Mouse (Mus musculus) small intestine, adult 2 months (tissue): Measurements from ENCODE around the gene Raver2. TPM values are rescaled to one million over a fixed set of nuclear protein-coding genes. Genes with fewer than 3 reads are reported as not detected.

ENCODE experiments used
- H3K27ac ChIP-seq: fragments of 200-500 bp; 2 replicates; pipeline ENCODE4 v1.5.1; 2012; ENCODE audit warnings: low read depth, low read length, control low read depth, inconsistent platforms; ENCODE audit not compliant: insufficient read depth
- H3K27me3 ChIP-seq: fragments of 200-500 bp; 2 replicates; pipeline ENCODE4 v1.6.1; 2012; ENCODE audit warnings: mild to moderate bottlenecking, moderate library complexity, low read length, inconsistent platforms; ENCODE audit not compliant: control insufficient read depth, insufficient read depth
- H3K36me3 ChIP-seq: fragments of 200-500 bp; 2 replicates; pipeline ENCODE4 v1.6.1; 2012; ENCODE audit warnings: mild to moderate bottlenecking, low read length, control low read depth, inconsistent platforms; ENCODE audit not compliant: control insufficient read depth, insufficient read depth
- H3K4me1 ChIP-seq: fragments of 200-500 bp; 2 replicates; pipeline ENCODE4 v1.6.1; 2012; ENCODE audit warnings: low read length, inconsistent platforms, mixed read lengths; ENCODE audit not compliant: control insufficient read depth, insufficient read depth, insufficient read length
- H3K4me3 ChIP-seq: fragments of 200-500 bp; 2 replicates; pipeline ENCODE4 v1.5.1; 2012; ENCODE audit warnings: low read depth, mild to moderate bottlenecking, control low read depth, inconsistent platforms, low read length, moderate library complexity
- CTCF ChIP-seq: fragments of 200-500 bp; IDR thresholded peaks from 2 replicates; pipeline ENCODE4 v1.5.1; 2012; ENCODE audit warnings: low read depth, mild to moderate bottlenecking, control low read depth, inconsistent platforms, low read length, moderate library complexity, mixed read lengths; ENCODE audit not compliant: insufficient replicate concordance, insufficient read length; ENCODE audit errors: extremely low read depth
- POLR2A ChIP-seq: fragments of 200-500 bp; IDR thresholded peaks from 2 replicates; pipeline ENCODE4 v1.6.1; 2012; ENCODE audit warnings: low read depth, mild to moderate bottlenecking, control low read depth, inconsistent platforms, low read length, moderate library complexity
- WGBS: fragments of 180-500 bp; shearing (Covaris S2); methylation state at CpG from one replicate; pipeline ENCODE4 v1.1.7; 2018; 5-methylcytosine and 5-hydroxymethylcytosine counted together
- polyA plus RNA-seq: library from polyadenylated mRNA; depleted of rRNA; stranded (reverse); fragments of >200 nt; gene quantifications from 2 replicates; pipeline ENCODE4 v1.2.3, GENCODE M21; 2012; rRNA removed

The Raver2 gene
- polyA plus RNA-seq = 0.84 TPM in 2 replicates

GRCm38 (mm10) chr4:101068786-101069153, at the start of gene Raver2:
TSS of gene Raver2 (plus strand) at chr4:101068983.
- TF ChIP-seq POLR2A = no peak
- no peak for TF ChIP-seq CTCF
- peaks cover 9% of the 10 kb centered on the region for H3K4me1 ChIP-seq
- 4% methylated on average over 51 of the region's 54 CpGs for WGBS
- H3K27ac ChIP-seq = no peak within 1 kb of the TSS
- peak within 1 kb of the TSS; percentile 61 for H3K4me3 ChIP-seq
- H3K36me3 ChIP-seq = no peaks in the 10 kb centered on the region
- peaks cover 17% of the 10 kb centered on the region for H3K27me3 ChIP-seq

- WGBS = 75% methylated on average over 4 of the region's 4 CpGs
- TF ChIP-seq POLR2A (no peak), CTCF (no peak)
Observed at GRCm38 (mm10) chr4:101020596-101020995, 48.2 kb upstream of the Raver2 start, which contains the start of gene Gm10577. TSS of gene Gm10577 (minus strand) at chr4:101020696.

DNA sequence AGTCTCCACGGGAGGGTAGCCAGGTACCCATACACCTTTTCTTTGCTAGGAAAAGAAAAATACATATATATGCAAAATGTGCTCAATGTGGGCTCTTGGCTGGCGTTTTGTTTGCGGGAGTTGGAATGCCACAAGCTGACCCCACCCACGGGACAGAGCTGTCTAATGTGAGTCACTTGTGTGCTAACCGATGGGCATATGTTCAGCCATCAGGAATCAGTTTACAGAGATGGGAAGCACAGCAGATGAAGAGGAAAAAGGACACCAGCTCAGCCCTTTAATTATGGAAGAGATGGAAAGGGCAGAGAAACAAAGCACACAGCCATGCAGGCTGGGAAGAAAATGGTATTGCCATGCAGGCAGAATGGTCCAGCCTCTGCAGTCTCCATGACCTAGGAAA, 42.2 kb upstream of the Raver2 start:
- 78% methylated on average over 5 of the region's 5 CpGs for WGBS
- no peak for TF ChIP-seq POLR2A
- no peak for TF ChIP-seq CTCF
- H3K4me3 ChIP-seq = no peak overlapping the region

More at GRCm38 (mm10) chr4:101020596-101020995, 48.2 kb upstream of the Raver2 start, which contains the start of gene Gm10577:
- no peak within 1 kb of the TSS for H3K4me3 ChIP-seq
- no peaks in the 10 kb centered on the region for H3K36me3 ChIP-seq
- no peak within 1 kb of the TSS for H3K27ac ChIP-seq
- H3K27me3 ChIP-seq = no peaks in the 10 kb centered on the region
- no peaks in the 10 kb centered on the region for H3K4me1 ChIP-seq

DNA sequence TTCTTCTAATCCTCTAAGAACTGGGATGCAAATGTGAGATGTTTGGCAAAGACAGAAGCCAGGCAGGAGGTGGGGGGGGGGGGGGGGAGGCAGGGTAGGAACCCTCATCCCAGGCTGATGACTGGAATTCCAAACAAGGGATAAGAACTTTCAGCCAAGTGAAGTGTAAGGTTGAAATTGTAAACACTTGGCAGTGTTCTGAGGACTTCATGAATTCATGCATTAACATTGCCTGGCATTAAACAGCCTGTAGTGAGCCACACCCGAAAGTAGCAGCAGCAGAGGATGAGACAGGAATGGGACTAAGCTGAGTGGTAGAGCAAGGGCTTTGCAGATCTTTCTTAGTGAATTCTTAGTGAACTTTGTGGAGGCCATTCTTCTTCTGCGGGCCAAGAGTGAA, 41.8 kb upstream of the Raver2 start:
- Histone ChIP-seq H3K4me3 (no peak overlapping the region), H3K27ac (no peak overlapping the region), H3K4me1 (no peaks in the 10 kb centered on the region), H3K27me3 (no peaks in the 10 kb centered on the region), H3K36me3 (no peaks in the 10 kb centered on the region)
- WGBS = 64% methylated on average over 2 of the region's 2 CpGs
- no peak for TF ChIP-seq POLR2A
- TF ChIP-seq CTCF = no peak

More for the DNA sequence above, 42.2 kb upstream of the Raver2 start:
- Histone ChIP-seq H3K4me1 (no peaks in the 10 kb centered on the region), H3K27ac (no peak overlapping the region), H3K27me3 (no peaks in the 10 kb centered on the region), H3K36me3 (no peaks in the 10 kb centered on the region)

- 86% methylated on average over 9 of the region's 9 CpGs for WGBS
- H3K4me1 ChIP-seq = no peaks in the 10 kb centered on the region
- H3K27ac ChIP-seq = no peak overlapping the region
- H3K4me3 ChIP-seq = no peak overlapping the region
- H3K36me3 ChIP-seq = no peaks in the 10 kb centered on the region
- TF ChIP-seq CTCF = no peak
- no peak for TF ChIP-seq POLR2A
- no peaks in the 10 kb centered on the region for H3K27me3 ChIP-seq
Observed at GRCm38 (mm10) chr4:101027852-101028411, 40.9 kb upstream of the Raver2 start.

GRCm38 (mm10) chr4:101033047-101033446, 35.7 kb upstream of the Raver2 start:
- Histone ChIP-seq H3K27ac (no peak overlapping the region), H3K4me1 (no peaks in the 10 kb centered on the region), H3K27me3 (no peaks in the 10 kb centered on the region), H3K36me3 (no peaks in the 10 kb centered on the region), H3K4me3 (no peak overlapping the region)
- no peak for TF ChIP-seq POLR2A
- no peak for TF ChIP-seq CTCF
- whole genome bisulfite sequencing = 55% methylated on average over 3 of the region's 3 CpGs

GRCm38 (mm10) chr4:101035131-101035530, 33.7 kb upstream of the Raver2 start:
- no peaks in the 10 kb centered on the region for H3K27me3 ChIP-seq
- H3K4me1 ChIP-seq = no peaks in the 10 kb centered on the region
- WGBS = 62% methylated on average over 5 of the region's 5 CpGs
- no peaks in the 10 kb centered on the region for H3K36me3 ChIP-seq
- H3K27ac ChIP-seq = no peak overlapping the region
- TF ChIP-seq POLR2A (no peak), CTCF (no peak)
- H3K4me3 ChIP-seq = no peak overlapping the region

GRCm38 (mm10) chr4:101037156-101037555, 31.6 kb upstream of the Raver2 start:
- H3K4me1 ChIP-seq = no peaks in the 10 kb centered on the region
- H3K27ac ChIP-seq = no peak overlapping the region
- TF ChIP-seq POLR2A = no peak
- TF ChIP-seq CTCF = no peak
- WGBS = 83% methylated on average over 7 of the region's 7 CpGs
- H3K4me3 ChIP-seq = no peak overlapping the region
- H3K36me3 ChIP-seq = no peaks in the 10 kb centered on the region
- H3K27me3 ChIP-seq = no peaks in the 10 kb centered on the region
